Mouse (Mus musculus): ENCODE measurements at regions not wholly inside any gene's neighbourhood (a gene's known extent, or its start where the extent isn't known, plus 50 kb on each side); places are given as distances from the start of the nearest gene placed in this dataset.

- TF ChIP-seq CTCF (conservative IDR thresholded peaks at IDR 0.05; ENCODE audit: insufficient read depth, insufficient read length, low read depth, low read length) (no peak), POLR2A (IDR thresholded peaks at IDR 0.05; ENCODE audit: low read depth, low read length) (no peak)
Observed at GRCm38 (mm10) chr1:91744076-91744475, 57.2 kb upstream of the Twist2 start.
